Mouse (Mus musculus): ENCODE results near the gene Zcwpw1. TPM values are rescaled to one million over a fixed set of nuclear protein-coding genes. Genes with fewer than 3 reads are reported as not detected.

Gene Zcwpw1
- polyA plus RNA-seq, 1 experiment from 2014 or later: 26.1 TPM

DNA sequence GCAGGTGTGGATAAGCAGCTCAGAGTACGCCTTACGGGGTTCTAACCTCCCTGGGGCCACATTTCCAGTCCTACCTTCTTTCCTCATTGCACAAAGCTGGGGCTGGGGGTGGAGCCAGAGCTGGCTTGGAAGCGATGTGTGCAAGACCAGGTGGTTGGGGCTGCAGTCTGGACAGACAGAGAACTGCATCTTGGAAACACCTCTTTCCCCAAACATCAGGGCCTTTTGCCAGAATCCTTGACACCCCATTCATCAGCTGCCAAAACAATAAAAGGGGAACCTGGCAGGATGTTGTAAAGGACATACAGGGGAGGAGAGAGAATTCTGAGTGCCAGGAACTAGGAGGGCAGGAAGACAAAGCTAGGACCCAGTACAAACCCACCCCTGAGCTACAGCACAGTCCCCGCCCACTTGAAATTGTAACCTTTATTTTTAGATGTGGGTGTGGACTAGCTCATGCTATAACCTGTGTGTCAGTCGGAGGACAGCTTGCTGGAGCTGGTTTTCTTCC is 11.1 kb upstream of the Zcwpw1 start:
- Histone ChIP-seq H3K36me3 (peaks cover 14% of the 10 kb centered on the region), H3K4me2 (replicated peaks) (no peak overlapping the region), H3K4me1 (peaks cover 22% of the 10 kb centered on the region), H3K9me3 (replicated peaks) (no peaks in the 10 kb centered on the region), H3K27me3 (no peaks in the 10 kb centered on the region), H3K27ac (replicated peaks) (peak overlapping the region; percentile 65), H3K4me3 (replicated peaks) (no peak overlapping the region), H3K9ac (no peak overlapping the region)
- WGBS: 22% methylated on average over 5 of the region's 5 CpGs
- peak; percentile 48 for ATAC-seq (ENCODE audit: insufficient number of reproducible peaks, low FRiP score, low TSS enrichment, low read depth)

DNA sequence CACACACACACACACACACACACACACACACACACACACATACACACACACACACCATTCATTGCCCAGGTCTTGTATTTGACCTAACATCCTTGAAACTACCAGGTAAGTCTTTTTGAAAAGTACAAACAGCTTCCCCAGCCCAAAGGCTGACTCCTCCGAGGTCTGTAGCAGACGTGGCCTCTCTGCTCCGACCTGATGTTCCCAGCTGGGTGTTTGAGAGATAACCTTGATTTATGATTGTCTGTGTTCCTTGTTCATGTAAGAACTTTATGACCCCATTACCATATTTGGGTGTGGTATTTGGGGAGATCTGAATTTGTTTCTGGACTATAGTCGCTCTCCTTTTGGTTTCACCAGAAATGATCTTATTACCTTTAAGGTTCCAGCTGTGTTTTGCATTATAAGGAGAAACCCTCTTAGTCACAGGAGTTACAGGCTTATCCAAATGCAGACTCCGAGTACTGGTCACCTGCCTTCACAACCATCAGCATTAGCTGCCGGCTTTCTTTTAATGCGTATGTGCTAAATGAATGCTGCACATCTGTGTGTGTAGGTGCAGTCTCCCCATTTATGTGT is 10.2 kb upstream of the Zcwpw1 start:
- Histone ChIP-seq H3K4me1 (peaks cover 22% of the 10 kb centered on the region), H3K9ac (no peak overlapping the region), H3K4me3 (replicated peaks) (no peak overlapping the region), H3K36me3 (peaks cover 23% of the 10 kb centered on the region), H3K27ac (replicated peaks) (no peak overlapping the region; the same call in 1 of the 2 replicates), H3K27me3 (no peaks in the 10 kb centered on the region), H3K4me2 (replicated peaks) (no peak overlapping the region), H3K9me3 (replicated peaks) (no peaks in the 10 kb centered on the region)
- 78% methylated on average over 7 of the region's 7 CpGs for WGBS
- ATAC-seq (ENCODE audit: insufficient number of reproducible peaks, low FRiP score, low TSS enrichment, low read depth): no peak

DNA sequence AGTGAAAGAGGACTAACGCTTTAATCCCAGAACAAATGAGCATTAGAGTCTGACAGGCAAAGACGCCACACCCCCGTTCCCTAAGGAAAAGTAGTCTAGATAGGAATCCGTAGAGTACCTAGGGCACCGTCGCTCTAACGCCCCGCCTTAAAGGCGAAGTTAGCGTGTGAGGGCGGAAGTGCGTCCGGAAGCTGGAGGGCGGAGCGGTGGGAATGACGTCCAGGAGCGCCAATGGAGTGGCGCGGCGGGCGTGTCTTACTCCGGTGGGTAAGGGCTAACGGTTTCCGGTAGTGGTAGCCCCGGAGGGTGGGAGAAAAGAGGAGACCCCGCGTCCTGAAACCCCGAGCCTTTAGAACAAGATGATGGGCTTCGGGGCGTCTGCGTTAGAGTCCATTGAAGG is 9.0 kb upstream of the Zcwpw1 start, which contains the start of gene Ppp1r35:
Gene Ppp1r35, plus strand, starts transcription at position 215 of the 400 bp plus-strand sequence.
- H3K9me3 ChIP-seq (replicated peaks): no peaks in the 10 kb centered on the region
- peak within 1 kb of the TSS; percentile 97 for H3K4me3 ChIP-seq (replicated peaks)
- H3K9ac ChIP-seq: peak within 1 kb of the TSS; percentile 88
- peak within 1 kb of the TSS; percentile 91 for H3K4me2 ChIP-seq (replicated peaks)
- WGBS: under 1% methylated on average over 31 of the region's 31 CpGs
- H3K27ac ChIP-seq (replicated peaks): peak within 1 kb of the TSS; percentile 87
- ATAC-seq (ENCODE audit: insufficient number of reproducible peaks, low FRiP score, low TSS enrichment, low read depth): peak; percentile 95
- H3K36me3 ChIP-seq: peaks cover 33% of the 10 kb centered on the region
- peaks cover 32% of the 10 kb centered on the region for H3K4me1 ChIP-seq
- no peaks in the 10 kb centered on the region for H3K27me3 ChIP-seq

DNA sequence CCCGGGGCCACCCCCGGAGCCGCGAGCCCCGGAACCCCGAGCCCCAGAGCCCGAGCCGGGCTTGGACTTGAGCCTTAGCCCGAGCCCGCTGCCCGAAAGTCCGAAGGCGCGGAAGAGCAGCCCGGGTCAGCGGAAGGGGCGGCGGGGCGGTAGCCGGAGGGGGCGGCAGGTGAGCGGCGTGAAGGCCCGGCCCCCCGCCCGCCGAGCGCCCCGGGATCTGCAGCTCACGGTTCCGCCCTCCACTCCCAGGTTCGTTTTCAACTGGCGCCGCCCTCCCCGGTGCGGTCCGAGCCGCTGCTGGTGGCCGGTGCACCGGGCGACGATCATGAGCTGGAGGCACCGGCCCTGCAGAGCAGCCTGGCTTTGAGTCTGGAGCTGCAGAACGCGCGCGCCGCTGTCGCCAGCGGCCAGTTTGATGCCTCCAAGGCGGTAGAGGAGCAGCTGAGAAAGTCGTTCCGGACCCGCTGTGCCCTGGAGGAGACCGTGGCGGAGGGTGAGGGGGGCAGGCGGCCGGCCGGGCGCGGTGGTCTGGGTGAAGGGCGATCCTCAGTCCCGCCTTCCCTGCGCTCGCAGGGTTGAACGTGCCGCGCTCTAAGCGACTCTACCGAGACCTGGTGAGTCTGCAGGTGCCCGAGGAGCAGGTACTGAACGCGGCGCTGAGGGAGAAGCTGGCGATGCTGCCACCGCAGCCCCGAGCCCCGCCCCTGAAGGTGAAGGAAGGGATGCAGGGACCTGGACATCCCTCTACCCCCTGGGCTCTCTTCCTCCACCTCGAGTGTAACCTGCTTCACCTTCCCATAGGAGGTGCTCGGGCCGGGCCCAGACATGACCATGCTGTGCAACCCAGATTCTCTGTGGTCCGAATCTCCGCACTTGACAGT is 8.3 kb upstream of the Zcwpw1 start:
- Histone ChIP-seq H3K27ac (replicated peaks) (peak overlapping the region; percentile 87), H3K9ac (peak overlapping the region; percentile 88), H3K36me3 (peaks cover 37% of the 10 kb centered on the region), H3K9me3 (replicated peaks) (no peaks in the 10 kb centered on the region), H3K27me3 (no peaks in the 10 kb centered on the region), H3K4me3 (replicated peaks) (peak overlapping the region; percentile 97), H3K4me2 (replicated peaks) (peak overlapping the region; percentile 91), H3K4me1 (peaks cover 38% of the 10 kb centered on the region)
- peak; percentile 11; the same call in 1 of the 2 replicates for ATAC-seq (ENCODE audit: insufficient number of reproducible peaks, low FRiP score, low TSS enrichment, low read depth)
- WGBS: under 1% methylated on average over 76 of the region's 83 CpGs

DNA sequence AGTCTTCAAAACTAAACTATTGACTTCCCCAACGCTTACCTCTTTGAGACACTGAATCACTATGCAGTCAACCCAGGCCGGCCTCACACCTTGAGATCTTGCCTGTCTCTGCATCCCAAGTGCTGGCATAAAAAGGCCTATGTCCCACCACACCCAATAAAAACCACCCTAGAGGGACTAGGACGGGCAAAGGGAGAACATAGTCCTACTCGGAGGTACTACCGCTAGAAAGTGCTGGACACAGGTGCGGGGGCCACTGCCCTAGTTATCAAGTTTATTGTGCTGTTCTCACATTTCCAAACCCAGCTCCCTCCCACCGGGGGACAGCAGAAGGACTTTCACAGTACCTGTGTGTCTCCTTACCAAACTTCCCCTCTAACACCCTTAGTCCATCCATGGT is 5.9 kb upstream of the Zcwpw1 start:
- ATAC-seq (ENCODE audit: insufficient number of reproducible peaks, low FRiP score, low TSS enrichment, low read depth): no peak
- H3K4me1 ChIP-seq: peaks cover 46% of the 10 kb centered on the region

DNA sequence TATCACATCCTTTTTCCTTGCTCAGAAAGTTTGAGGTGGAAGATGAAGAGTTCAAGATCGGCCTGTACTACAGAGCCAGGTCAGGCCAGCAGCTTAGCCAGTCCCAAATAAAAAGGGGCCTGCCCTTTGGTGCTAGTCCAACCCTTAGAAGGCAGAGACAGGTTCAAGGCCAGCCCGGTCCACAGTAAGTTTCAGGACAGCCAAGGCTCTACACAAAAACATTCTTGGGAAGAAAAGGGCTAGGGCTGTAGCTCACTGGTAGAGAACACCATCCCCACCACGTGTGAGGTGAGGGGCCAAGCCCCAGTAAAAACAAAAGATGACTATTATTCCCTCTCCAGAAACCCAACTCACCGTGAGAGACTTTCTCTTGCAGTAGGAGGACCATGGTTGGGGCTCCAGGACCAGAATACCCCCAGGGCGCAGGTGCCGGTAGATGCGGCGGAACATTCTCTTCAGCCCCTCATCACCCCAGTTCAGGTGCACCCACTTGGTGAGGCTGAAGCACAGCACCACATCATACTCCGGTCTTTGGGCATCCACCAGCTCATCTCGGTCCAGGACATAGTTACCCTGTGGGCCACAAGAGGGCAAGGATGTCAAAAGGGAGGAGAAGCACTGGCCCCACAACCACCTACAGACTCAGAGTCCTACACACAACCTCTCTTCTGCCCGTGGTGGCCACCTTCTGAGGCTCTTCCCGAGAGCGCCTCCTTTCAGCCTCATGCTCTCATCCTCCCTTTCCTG is 4.6 kb upstream of the Zcwpw1 start:
- Histone ChIP-seq H3K9me3 (replicated peaks) (no peaks in the 10 kb centered on the region), H3K27me3 (no peaks in the 10 kb centered on the region), H3K4me2 (replicated peaks) (peak overlapping the region; percentile 80), H3K36me3 (peaks cover 40% of the 10 kb centered on the region), H3K4me3 (replicated peaks) (peak overlapping the region; percentile 69; the same call in 1 of the 2 replicates), H3K4me1 (peaks cover 46% of the 10 kb centered on the region), H3K27ac (replicated peaks) (no peak overlapping the region), H3K9ac (no peak overlapping the region)
- WGBS: 78% methylated on average over 13 of the region's 13 CpGs
- ATAC-seq (ENCODE audit: insufficient number of reproducible peaks, low FRiP score, low TSS enrichment, low read depth): no peak

More for the DNA sequence above, 5.9 kb upstream of the Zcwpw1 start:
- Histone ChIP-seq H3K27me3 (no peaks in the 10 kb centered on the region), H3K4me3 (replicated peaks) (no peak overlapping the region), H3K9ac (no peak overlapping the region), H3K9me3 (replicated peaks) (no peaks in the 10 kb centered on the region), H3K36me3 (peaks cover 40% of the 10 kb centered on the region), H3K27ac (replicated peaks) (no peak overlapping the region), H3K4me2 (replicated peaks) (no peak overlapping the region)
- WGBS: 94% methylated on average over 7 of the region's 7 CpGs

DNA sequence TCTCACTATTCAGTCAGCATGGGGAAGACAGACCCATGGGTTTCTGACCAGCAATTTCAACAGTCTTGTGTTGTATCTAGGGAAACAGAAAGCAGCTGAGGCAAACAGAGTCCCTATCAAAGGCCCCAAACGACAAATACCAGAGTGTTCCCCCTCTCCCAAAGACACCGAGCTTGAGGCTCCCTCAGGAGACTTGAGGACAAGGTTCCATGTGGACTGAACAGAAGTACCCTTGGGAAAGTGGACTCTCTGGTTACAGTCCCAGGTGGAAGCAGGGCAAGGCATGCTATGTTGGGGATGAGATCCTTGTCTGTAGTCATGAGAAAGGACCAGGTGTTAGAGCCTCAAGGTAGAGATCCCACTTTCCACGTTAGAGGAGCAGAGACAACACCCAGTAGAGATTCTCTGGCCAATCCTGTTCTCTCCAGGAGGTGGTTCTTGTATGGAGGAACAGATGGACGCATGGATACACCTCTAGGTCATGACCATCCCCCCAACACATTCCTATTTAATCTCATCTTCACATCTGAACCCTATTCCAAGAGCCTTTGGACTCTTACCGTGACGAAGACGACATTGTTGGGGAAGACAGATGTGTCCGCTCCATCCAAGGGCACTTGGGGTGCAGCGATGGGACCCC is 3.6 kb upstream of the Zcwpw1 start:
- H3K4me2 ChIP-seq (replicated peaks): peak overlapping the region; percentile 80
- peak overlapping the region; percentile 69 for H3K4me3 ChIP-seq (replicated peaks)
- no peak for ATAC-seq (ENCODE audit: insufficient number of reproducible peaks, low FRiP score, low TSS enrichment, low read depth)
- H3K4me1 ChIP-seq: peaks cover 45% of the 10 kb centered on the region
- peak overlapping the region; percentile 12; the same call in 1 of the 2 replicates for H3K9ac ChIP-seq
- 57% methylated on average over 9 of the region's 9 CpGs for WGBS
- H3K27ac ChIP-seq (replicated peaks): 0 out of 2 replicates have a peak overlapping the region, but pooled peaks have one; percentile 12
- peaks cover 40% of the 10 kb centered on the region for H3K36me3 ChIP-seq
- H3K27me3 ChIP-seq: no peaks in the 10 kb centered on the region
- H3K9me3 ChIP-seq (replicated peaks): no peaks in the 10 kb centered on the region

DNA sequence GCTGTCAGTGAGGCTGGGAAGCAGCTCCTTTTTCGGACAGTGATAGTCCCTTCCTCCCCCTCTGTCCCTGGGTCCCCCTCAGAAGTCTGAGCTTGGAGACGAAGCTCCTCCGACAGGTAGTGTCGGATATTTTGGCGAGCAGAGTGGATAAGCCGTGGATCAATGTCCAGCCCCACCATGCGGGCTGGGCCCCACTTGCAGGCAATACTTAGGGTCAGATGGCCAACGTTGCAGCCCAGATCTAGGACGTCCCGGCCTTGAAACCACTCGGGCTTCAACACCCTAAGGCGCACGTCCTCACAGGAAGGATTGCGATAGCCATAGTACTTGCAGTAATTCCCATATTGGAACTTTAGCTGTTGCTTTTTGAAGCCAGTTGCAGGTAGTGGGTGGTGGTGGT is 3.1 kb upstream of the Zcwpw1 start:
- H3K9ac ChIP-seq: peak overlapping the region; percentile 12; the same call in 1 of the 2 replicates
- H3K4me2 ChIP-seq (replicated peaks): peak overlapping the region; percentile 80
- no peak for ATAC-seq (ENCODE audit: insufficient number of reproducible peaks, low FRiP score, low TSS enrichment, low read depth)
- peaks cover 42% of the 10 kb centered on the region for H3K4me1 ChIP-seq
- peak overlapping the region; percentile 69 for H3K4me3 ChIP-seq (replicated peaks)
- 0 out of 2 replicates have a peak overlapping the region, but pooled peaks have one; percentile 12 for H3K27ac ChIP-seq (replicated peaks)
- no peaks in the 10 kb centered on the region for H3K9me3 ChIP-seq (replicated peaks)
- H3K27me3 ChIP-seq: no peaks in the 10 kb centered on the region
- peaks cover 40% of the 10 kb centered on the region for H3K36me3 ChIP-seq
- 81% methylated on average over 14 of the region's 14 CpGs for WGBS

DNA sequence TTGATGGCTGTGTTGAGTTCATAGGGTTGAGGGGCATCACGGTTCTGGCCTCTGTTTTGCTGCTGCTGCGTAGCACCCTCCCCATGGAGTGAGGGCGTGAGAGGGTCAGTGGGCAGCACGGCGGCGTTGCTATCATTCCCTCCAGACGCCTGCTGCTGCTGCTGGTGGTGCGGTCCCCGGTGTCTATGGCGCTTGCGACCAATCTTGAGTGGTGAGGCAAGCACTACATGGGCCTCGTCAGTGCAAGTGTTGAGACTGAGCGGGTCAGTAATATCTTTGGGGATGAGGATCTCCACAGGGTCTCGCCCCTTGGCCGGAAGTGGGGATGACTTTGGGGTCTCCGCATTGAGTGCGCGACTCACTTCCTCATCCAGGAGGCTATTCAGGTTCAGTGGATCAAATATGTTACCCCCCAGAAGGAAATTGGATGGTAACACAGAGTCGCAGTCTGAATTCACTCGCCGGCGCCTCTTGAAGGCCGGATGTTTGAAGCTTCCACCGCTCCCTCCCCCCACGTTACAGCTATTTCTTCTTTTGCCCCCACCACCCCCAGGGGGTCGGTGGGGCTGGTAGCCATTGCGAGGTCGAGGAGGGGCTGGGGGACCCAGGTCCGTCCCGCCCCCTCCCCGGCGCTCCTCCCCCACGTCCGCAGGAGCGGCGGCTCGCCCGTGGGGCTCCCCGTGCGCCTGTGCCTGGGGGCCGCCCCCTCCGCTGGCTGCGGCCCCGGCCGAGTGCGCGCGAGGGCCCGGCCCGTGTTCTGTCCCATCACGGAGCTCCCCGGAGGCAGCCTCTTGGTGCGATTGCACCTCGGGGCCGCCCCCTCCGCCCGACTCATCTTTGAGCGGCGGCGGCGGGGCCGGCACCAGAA is 2.2 kb upstream of the Zcwpw1 start:
- peak overlapping the region; percentile 69 for H3K4me3 ChIP-seq (replicated peaks)
- peaks cover 34% of the 10 kb centered on the region for H3K4me1 ChIP-seq
- ATAC-seq (ENCODE audit: insufficient number of reproducible peaks, low FRiP score, low TSS enrichment, low read depth): no peak
- peak overlapping the region; percentile 80 for H3K4me2 ChIP-seq (replicated peaks)
- H3K27ac ChIP-seq (replicated peaks): peak overlapping the region; percentile 100
- H3K27me3 ChIP-seq: no peaks in the 10 kb centered on the region
- WGBS: 4% methylated on average over 48 of the region's 62 CpGs
- H3K9ac ChIP-seq: peak overlapping the region; percentile 83
- no peaks in the 10 kb centered on the region for H3K9me3 ChIP-seq (replicated peaks)
- H3K36me3 ChIP-seq: peaks cover 37% of the 10 kb centered on the region

Data from embryonic facial prominence, embryonic 15.5 days (tissue).